Mouse (Mus musculus) intestine, embryonic 16.5 days (tissue): ENCODE results near the gene Mterf2. TPM values are rescaled to one million over a fixed set of nuclear protein-coding genes. Genes with fewer than 3 reads are reported as not detected.

Source experiments
- ATAC-seq: fragments of 200-750 bp; cut with Nextera tagmentation; 2 replicates; pipeline ENCODE4 v1.8.0; 2017; ENCODE audit warnings: moderate TSS enrichment, moderate library complexity
- H3K27ac ChIP-seq: fragments of 300-500 bp; sonication (generic); 2 replicates; pipeline ENCODE4 v1.5.1; 2014; ENCODE audit warnings: mild to moderate bottlenecking, low read length
- H3K27me3 ChIP-seq: fragments of 300-500 bp; sonication (generic); replicated peaks from 2 replicates; pipeline ENCODE4 v1.6.1; 2014; ENCODE audit warnings: low read length, control low read depth, mixed read lengths; ENCODE audit not compliant: control insufficient read depth, insufficient read depth
- H3K36me3 ChIP-seq: fragments of 300-500 bp; sonication (generic); 2 replicates; pipeline ENCODE4 v1.6.1; 2014; ENCODE audit warnings: low read length, control low read depth; ENCODE audit not compliant: control insufficient read depth, insufficient read depth
- H3K4me1 ChIP-seq: fragments of 300-500 bp; sonication (generic); 2 replicates; pipeline ENCODE4 v1.6.1; 2014; ENCODE audit warnings: low read length, control low read depth, mixed read lengths; ENCODE audit not compliant: control insufficient read depth, insufficient read depth
- H3K4me2 ChIP-seq: fragments of 300-500 bp; sonication (generic); 2 replicates; pipeline ENCODE4 v1.6.1; 2014; ENCODE audit warnings: low read depth, low read length, control low read depth
- H3K4me3 ChIP-seq: fragments of 300-500 bp; sonication (generic); 2 replicates; pipeline ENCODE4 v1.5.1; 2014; ENCODE audit warnings: mild to moderate bottlenecking, low read length
- H3K9ac ChIP-seq: fragments of 300-500 bp; sonication (generic); 2 replicates; pipeline ENCODE4 v1.6.1; 2014; ENCODE audit warnings: low read depth, low read length
- H3K9me3 ChIP-seq: fragments of 300-500 bp; sonication (generic); 2 replicates; pipeline ENCODE4 v1.6.1; 2016; ENCODE audit warnings: low read length, control low read depth; ENCODE audit not compliant: control insufficient read depth
- WGBS: fragments of 180-500 bp; shearing (Covaris S2); extraction: QIAGEN DNeasy Blood & Tissue Kit; methylation state at CpG from one replicate; pipeline ENCODE4 v1.1.7; 2014; 5-methylcytosine and 5-hydroxymethylcytosine counted together
- polyA plus RNA-seq: library from polyadenylated mRNA; unstranded; fragments of >200 nt; fragmentation: Nextera tagmentation; extraction: Ambion mirVana; gene quantifications from 2 replicates; pipeline ENCODE4 v1.2.1, GENCODE M21; 2015

Gene Mterf2
- polyA plus RNA-seq, 1 experiment from 2014 or later = 20.6 TPM

DNA sequence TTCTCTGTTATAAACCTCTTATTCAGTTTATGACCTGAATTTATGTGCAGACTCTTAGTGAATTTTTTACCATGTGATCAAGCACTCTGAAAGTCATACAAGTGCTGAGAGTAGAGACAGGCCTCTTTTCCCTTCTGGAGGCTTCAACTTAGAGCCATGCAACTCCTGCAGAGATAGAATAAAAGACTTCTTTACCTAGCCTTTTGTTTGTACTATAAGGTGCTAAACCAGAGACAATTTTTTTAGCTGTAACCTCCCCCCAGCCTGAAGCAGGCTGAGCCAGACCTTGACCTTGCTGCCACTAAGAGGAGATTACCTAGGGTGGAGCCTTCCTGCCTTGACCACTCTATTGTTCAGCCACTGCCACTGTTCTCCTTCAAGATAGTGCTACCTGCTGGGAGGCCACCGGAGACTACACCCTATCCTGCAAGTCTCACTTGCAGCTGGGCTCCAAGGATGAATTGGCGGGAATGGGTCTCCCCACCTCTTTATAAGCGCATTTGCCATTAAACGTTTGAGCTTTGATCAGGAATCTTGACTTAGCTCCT, 56.1 kb downstream of the Mterf2 start:
- H3K4me2 ChIP-seq = no peak overlapping the region
- 63% methylated on average over 4 of the region's 4 CpGs for WGBS
- no peak overlapping the region for H3K9ac ChIP-seq
- no peaks in the 10 kb centered on the region for H3K4me1 ChIP-seq
- H3K27ac ChIP-seq = no peak overlapping the region
- H3K4me3 ChIP-seq = no peak overlapping the region
- no peaks in the 10 kb centered on the region for H3K27me3 ChIP-seq
- no peak for ATAC-seq
- H3K36me3 ChIP-seq = no peaks in the 10 kb centered on the region
- no peaks in the 10 kb centered on the region for H3K9me3 ChIP-seq

Other genes starting within 250 kb of the Mterf2 start
- gene Ric8b, start 210.4 kb downstream of the Mterf2 start, polyA plus RNA-seq = 14.1 and 15.5 TPM in 2 replicates
- gene Fhl4, start 25.5 kb downstream of the Mterf2 start, polyA plus RNA-seq = 0.26 and 0.45 TPM in 2 replicates
- 47.7 and 48.9 TPM in 2 replicates for gene Tmem263, start 25.4 kb downstream of the Mterf2 start, polyA plus RNA-seq
- gene Cry1, start 57.0 kb upstream of the Mterf2 start, polyA plus RNA-seq = 23.9 and 24.0 TPM in 2 replicates